Mouse (Mus musculus) heart, postnatal 0 days (tissue): Measurements from ENCODE around the gene Rac1.

ENCODE experiments used
- CTCF ChIP-seq: IDR thresholded peaks from 2 replicates; pipeline ENCODE4 v1.5.1; 2016; ENCODE audit warnings: antibody characterized with exemption, control low read depth, low read depth
- EP300 ChIP-seq: IDR thresholded peaks from 2 replicates; pipeline ENCODE4 v1.6.1; 2016; ENCODE audit warnings: antibody characterized with exemption, low read depth

DNA sequence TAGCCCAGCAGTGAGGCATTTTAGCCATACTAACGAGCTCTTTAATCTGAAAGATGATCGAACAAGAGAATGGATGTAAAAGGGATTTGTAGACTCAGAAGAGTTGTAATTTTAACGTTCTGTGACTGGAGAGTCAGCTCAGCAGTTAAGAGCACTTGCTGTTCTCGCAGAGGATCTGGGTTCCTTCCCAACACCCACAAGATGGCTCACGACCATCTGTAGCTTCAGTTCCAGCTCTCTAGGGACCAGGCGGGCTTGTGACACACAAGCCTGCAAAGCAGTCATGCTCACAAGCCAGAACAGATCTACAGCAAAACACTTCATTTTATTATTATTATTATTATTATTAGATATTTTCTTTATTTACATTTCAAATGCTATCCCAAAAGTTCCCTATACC lies 25.1 kb upstream of the Rac1 start:
- TF ChIP-seq CTCF (no peak), EP300 (no peak)
